Mouse (Mus musculus): Measurements from ENCODE around the gene Olfr514. TPM values are rescaled to one million over a fixed set of nuclear protein-coding genes. Genes with fewer than 3 reads are reported as not detected.

Olfr514 gene
- not detected in 2 replicates for polyA plus RNA-seq (2012; rRNA removed; ENCODE audit: low replicate concordance)

DNA sequence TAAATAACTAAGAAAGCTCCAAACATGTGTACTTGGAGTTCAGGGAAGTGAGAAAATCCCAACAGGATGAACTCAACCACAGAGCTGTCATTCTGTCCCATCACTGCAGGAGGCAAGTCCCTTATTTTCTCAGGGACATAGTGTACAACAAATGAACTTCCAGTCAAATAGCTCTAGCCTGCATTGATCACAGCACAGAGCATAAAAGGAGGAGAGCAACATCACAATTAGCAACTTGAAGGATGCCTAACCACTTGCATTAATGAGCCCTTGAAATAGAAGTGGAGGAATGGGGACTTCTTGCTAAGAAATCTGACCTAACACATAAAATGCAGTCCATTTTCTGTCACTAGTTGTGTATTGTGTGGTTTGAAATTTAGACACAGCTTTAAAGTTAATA is at the start of gene Olfr514:
Gene Olfr514, minus strand, starts transcription at position 101 of the 400 bp plus-strand sequence.

DNA sequence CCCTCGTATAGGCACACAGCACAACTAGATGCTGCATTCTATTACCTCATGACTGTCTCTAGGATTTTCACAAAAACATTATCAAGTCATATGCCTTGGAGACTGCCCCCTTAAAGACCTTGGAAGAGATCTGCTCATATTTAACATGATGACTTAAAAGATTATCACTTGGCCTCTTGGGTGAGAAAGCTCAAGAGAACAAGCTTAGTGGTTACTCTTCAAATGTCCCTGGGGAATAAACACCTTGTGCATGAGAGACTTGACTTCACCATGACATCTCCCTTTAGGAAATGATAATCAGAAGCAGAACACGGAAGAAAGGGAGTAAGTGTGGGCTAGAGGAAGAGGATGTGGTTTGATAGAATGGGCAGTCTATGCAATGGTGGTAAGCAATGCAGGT is 46.5 kb upstream of the Olfr514 start, which contains the start of gene Olfr517:
Gene Olfr517, minus strand, starts transcription at position 101 of the 400 bp plus-strand sequence.

DNA sequence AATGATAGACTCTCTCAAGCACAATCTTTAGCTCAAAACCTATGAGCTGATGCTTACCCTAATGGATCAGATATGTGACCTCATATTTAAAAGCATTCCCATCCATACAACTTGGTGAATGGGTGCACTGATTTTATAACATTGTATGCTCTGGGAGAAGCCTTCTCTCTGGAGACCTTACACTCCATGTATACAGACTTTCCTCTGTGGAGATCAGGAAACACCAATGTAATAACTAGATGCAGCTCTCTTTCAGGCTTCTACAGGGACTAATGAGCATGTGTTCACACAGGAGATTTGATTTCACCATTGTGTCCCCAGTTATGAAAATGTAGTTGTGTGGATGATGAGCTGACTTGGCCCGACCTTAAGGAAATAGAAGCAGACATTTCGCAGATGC is 24.6 kb upstream of the Olfr514 start, which contains the start of gene Olfr516:
Gene Olfr516, minus strand, starts transcription at position 101 of the 400 bp plus-strand sequence.

Other genes with a start within 250 kb of the Olfr514 start
- gene Olfr506, start 215.2 kb downstream of the Olfr514 start, polyA plus RNA-seq (2012; rRNA removed; ENCODE audit: low replicate concordance), result not detected in 2 replicates
- not detected in 2 replicates for gene Olfr507, start 204.2 kb downstream of the Olfr514 start, polyA plus RNA-seq (2012; rRNA removed; ENCODE audit: low replicate concordance)
- not detected in 2 replicates for gene Olfr508, start 196.0 kb downstream of the Olfr514 start, polyA plus RNA-seq (2012; rRNA removed; ENCODE audit: low replicate concordance)
- not detected in 2 replicates for gene Olfr509, start 174.1 kb downstream of the Olfr514 start, polyA plus RNA-seq (2012; rRNA removed; ENCODE audit: low replicate concordance)
- not detected in 2 replicates for gene Olfr510, start 159.6 kb downstream of the Olfr514 start, polyA plus RNA-seq (2012; rRNA removed; ENCODE audit: low replicate concordance)
- not detected in 2 replicates for gene Olfr512, start 112.7 kb downstream of the Olfr514 start, polyA plus RNA-seq (2012; rRNA removed; ENCODE audit: low replicate concordance)
- gene Olfr513, start 75.0 kb downstream of the Olfr514 start, polyA plus RNA-seq (2012; rRNA removed; ENCODE audit: low replicate concordance), result not detected in 2 replicates
- gene Olfr516, start 24.5 kb upstream of the Olfr514 start, polyA plus RNA-seq (2012; rRNA removed; ENCODE audit: low replicate concordance), result not detected in 2 replicates
- gene Olfr517, start 46.4 kb upstream of the Olfr514 start, polyA plus RNA-seq (2012; rRNA removed; ENCODE audit: low replicate concordance), result not detected in 2 replicates
- not detected in 2 replicates for gene Olfr518, start 59.0 kb upstream of the Olfr514 start, polyA plus RNA-seq (2012; rRNA removed; ENCODE audit: low replicate concordance)
- not detected in 2 replicates for gene Olfr519, start 68.4 kb upstream of the Olfr514 start, polyA plus RNA-seq (2012; rRNA removed; ENCODE audit: low replicate concordance)
- gene Nlrp10, start 104.2 kb upstream of the Olfr514 start, polyA plus RNA-seq (2012; rRNA removed; ENCODE audit: low replicate concordance), result 0.37 and 0.43 TPM in 2 replicates
- gene Eif3f, start 108.4 kb upstream of the Olfr514 start, polyA plus RNA-seq (2012; rRNA removed; ENCODE audit: low replicate concordance), result 89.9 and 146 TPM in 2 replicates
- gene Tub, start 124.3 kb upstream of the Olfr514 start, polyA plus RNA-seq (2012; rRNA removed; ENCODE audit: low replicate concordance), result 0.29 and 4.1 TPM in 2 replicates